Mouse (Mus musculus) stomach, embryonic 16.5 days (tissue): ENCODE measurements at regions not wholly inside any gene's neighbourhood (a gene's known extent, or its start where the extent isn't known, plus 50 kb on each side); places are given as distances from the start of the nearest gene placed in this dataset.

Experiments used
- ATAC-seq: fragments of 200-750 bp; cut with Nextera tagmentation; 2 replicates; pipeline ENCODE4 v1.8.0; 2017; ENCODE audit warnings: moderate number of reproducible peaks, moderate TSS enrichment; ENCODE audit not compliant: insufficient read depth, low FRiP score
- H3K27ac ChIP-seq: fragments of 300-500 bp; sonication (generic); 2 replicates; pipeline ENCODE4 v1.5.1; 2014; ENCODE audit warnings: low read length
- H3K27me3 ChIP-seq: fragments of 300-500 bp; sonication (generic); 2 replicates; pipeline ENCODE4 v1.6.1; 2014; ENCODE audit warnings: low read length, control low read depth, mixed read lengths; ENCODE audit not compliant: control insufficient read depth, insufficient read depth
- H3K36me3 ChIP-seq: fragments of 300-500 bp; sonication (generic); 2 replicates; pipeline ENCODE4 v1.6.1; 2014; ENCODE audit warnings: low read length; ENCODE audit not compliant: control insufficient read depth, insufficient read depth
- H3K4me1 ChIP-seq: fragments of 300-500 bp; sonication (generic); 2 replicates; pipeline ENCODE4 v1.6.1; 2014; ENCODE audit warnings: low read length, control low read depth, mixed read lengths; ENCODE audit not compliant: control insufficient read depth, insufficient read depth
- H3K4me2 ChIP-seq: fragments of 300-500 bp; sonication (generic); 2 replicates; pipeline ENCODE4 v1.6.1; 2014; ENCODE audit warnings: low read depth, low read length, mixed read lengths
- H3K4me3 ChIP-seq: fragments of 300-500 bp; sonication (generic); replicated peaks from 2 replicates; pipeline ENCODE4 v1.5.1; 2014; ENCODE audit warnings: mild to moderate bottlenecking, low read length
- H3K9ac ChIP-seq: fragments of 300-500 bp; sonication (generic); 2 replicates; pipeline ENCODE4 v1.6.1; 2014; ENCODE audit warnings: low read length
- H3K9me3 ChIP-seq: fragments of 300-500 bp; sonication (generic); replicated peaks from 2 replicates; pipeline ENCODE4 v1.6.1; 2016; ENCODE audit warnings: low read length, control low read depth; ENCODE audit not compliant: control insufficient read depth
- WGBS: fragments of 180-500 bp; shearing (Covaris S2); extraction: QIAGEN DNeasy Blood & Tissue Kit; methylation state at CpG from one replicate; pipeline ENCODE4 v1.1.7; 2014; 5-methylcytosine and 5-hydroxymethylcytosine counted together

DNA sequence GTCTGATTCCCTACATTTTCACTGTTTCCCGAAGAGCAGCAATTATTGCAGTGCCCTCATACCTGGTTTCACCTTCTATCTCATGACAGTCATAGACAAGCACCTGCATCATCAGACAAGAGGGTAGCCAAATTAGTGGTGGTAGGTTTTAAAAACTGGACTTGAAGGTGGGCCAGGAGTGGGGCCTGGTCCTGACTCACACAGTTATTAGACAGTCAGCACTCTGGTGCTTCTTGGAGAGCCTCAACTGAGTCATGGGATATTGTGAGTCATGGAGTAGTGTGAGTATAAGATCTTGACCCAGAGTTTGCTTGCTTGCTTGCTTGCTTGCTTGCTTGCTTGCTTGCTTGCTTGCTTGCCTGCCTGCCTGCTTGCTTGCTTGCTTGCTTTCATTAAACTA lies 73.1 kb upstream of the Gm34302 start:
- WGBS, result 100% methylated on average over 1 of the region's 1 CpGs
- Histone ChIP-seq H3K4me1 (no peaks in the 10 kb centered on the region), H3K36me3 (no peaks in the 10 kb centered on the region), H3K27ac (no peak overlapping the region), H3K4me2 (no peak overlapping the region), H3K9ac (no peak overlapping the region), H3K4me3 (no peak overlapping the region), H3K27me3 (no peaks in the 10 kb centered on the region), H3K9me3 (no peaks in the 10 kb centered on the region)
- ATAC-seq, result no peak

DNA sequence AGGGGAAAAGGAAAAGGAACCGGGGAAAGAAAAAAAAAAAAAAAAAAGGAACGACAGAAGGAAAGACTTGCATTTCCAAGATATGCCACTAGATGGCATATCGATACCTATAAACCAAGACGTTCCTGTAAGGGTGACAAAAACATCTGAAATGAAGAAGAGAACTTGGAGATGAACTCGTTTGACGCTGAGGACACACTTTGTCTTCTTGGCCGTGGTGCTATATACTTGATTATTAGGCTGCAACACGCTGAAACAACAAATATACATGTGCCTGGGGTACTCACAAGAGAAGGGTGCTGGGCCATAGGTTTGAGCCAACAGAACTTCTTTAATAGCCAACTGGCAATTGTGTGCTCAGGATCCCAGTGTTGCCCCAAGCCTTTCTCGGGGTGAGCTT lies 71.2 kb upstream of the Gm34302 start:
- H3K4me2 ChIP-seq, result peak overlapping the region; percentile 42; the same call in 1 of the 2 replicates
- 6% methylated on average over 9 of the region's 9 CpGs for WGBS

DNA sequence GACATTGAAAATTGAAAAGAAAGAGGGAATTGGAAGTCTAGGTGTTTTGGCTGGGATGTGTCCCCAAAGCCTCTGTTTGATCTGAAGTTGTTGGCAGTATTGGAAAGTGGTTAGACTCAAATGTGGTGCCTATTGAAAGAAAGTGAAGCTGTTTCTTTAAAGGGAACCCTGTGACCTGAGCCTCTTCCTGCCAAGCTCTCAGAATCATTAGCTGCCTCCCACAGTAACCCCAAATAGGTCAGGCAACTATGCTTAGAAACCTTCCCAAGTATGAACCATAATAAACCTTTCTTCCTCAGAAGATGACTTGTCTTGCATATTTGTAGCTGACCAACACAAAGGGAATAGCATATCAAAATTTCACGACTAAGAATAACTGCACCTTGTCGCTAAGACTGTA lies 69.7 kb upstream of the Gm34302 start:
- H3K36me3 ChIP-seq, result no peaks in the 10 kb centered on the region
- H3K27ac ChIP-seq, result no peak overlapping the region
- 78% methylated on average over 2 of the region's 2 CpGs for WGBS
- no peak overlapping the region for H3K9ac ChIP-seq
- no peaks in the 10 kb centered on the region for H3K4me1 ChIP-seq
- no peaks in the 10 kb centered on the region for H3K27me3 ChIP-seq
- no peak overlapping the region for H3K4me3 ChIP-seq
- ATAC-seq, result no peak
- no peaks in the 10 kb centered on the region for H3K9me3 ChIP-seq
- no peak overlapping the region for H3K4me2 ChIP-seq

More for the DNA sequence above, 71.2 kb upstream of the Gm34302 start:
- H3K9ac ChIP-seq, result no peak overlapping the region
- H3K27me3 ChIP-seq, result no peaks in the 10 kb centered on the region
- H3K36me3 ChIP-seq, result no peaks in the 10 kb centered on the region
- no peaks in the 10 kb centered on the region for H3K4me1 ChIP-seq
- no peak for ATAC-seq
- no peak overlapping the region for H3K27ac ChIP-seq
- no peak overlapping the region for H3K4me3 ChIP-seq
- H3K9me3 ChIP-seq, result no peaks in the 10 kb centered on the region

DNA sequence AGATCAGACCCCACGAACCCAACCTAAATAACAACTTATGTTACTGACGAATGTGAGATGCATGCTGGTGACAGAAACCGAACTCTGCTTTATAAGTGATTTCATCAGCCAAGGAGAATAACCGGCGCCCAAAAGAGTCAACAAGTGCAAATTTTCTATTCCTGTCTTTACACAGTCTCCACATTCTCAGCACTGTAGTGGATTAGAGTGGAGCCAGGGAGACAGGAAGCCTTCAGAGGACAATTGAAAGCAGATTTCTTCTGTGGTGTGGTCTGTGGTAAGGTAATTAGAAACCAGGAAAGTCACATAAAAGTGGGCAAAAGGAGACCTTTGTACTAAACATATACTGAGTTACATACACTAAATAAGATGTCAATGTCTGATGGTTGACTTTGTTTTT lies 68.0 kb upstream of the Gm34302 start:
- H3K9me3 ChIP-seq, result no peaks in the 10 kb centered on the region
- H3K4me3 ChIP-seq, result no peak overlapping the region
- H3K27me3 ChIP-seq, result no peaks in the 10 kb centered on the region
- no peak overlapping the region for H3K4me2 ChIP-seq
- H3K27ac ChIP-seq, result no peak overlapping the region
- H3K36me3 ChIP-seq, result no peaks in the 10 kb centered on the region
- ATAC-seq, result no peak
- WGBS, result 64% methylated on average over 5 of the region's 5 CpGs
- no peak overlapping the region for H3K9ac ChIP-seq
- H3K4me1 ChIP-seq, result no peaks in the 10 kb centered on the region

DNA sequence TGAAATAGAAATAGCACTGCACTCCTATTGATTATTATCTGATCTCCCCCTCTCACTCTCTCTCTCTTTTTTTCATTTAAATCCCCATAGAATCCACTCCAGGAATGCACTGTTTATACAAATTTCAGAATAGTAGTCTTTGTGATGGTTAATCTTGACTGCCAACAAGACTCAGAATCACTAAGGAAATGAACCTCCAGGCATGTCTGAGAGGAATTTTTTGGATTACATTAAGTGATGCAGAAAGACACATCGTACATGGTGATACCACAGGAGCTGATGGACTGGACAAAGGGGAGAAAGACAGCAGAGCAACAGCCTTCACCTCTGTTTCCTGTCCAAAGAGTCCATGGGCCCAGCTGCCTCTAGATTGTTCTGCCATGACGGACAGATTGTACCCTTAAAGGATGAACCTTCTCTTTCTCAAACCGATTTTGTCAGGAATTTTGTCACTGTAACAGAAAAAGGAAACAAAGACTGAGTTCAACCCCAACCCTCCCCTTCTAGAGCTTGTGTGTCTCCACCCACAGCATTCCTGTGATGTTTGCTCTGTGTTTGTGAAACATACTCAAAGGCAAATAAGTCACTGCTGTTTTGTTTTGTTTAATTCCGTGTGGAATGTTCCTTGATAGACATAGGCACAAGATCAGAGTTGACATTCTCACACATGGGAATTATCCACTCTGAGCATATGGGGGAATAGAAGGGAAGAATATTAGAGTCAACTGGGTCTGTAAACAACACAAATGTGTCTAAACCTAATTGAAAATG lies 59.1 kb upstream of the Gm34302 start:
- H3K9me3 ChIP-seq, result no peaks in the 10 kb centered on the region
- WGBS, result 39% methylated on average over 4 of the region's 4 CpGs
- H3K27ac ChIP-seq, result no peak overlapping the region
- H3K9ac ChIP-seq, result no peak overlapping the region
- ATAC-seq, result no peak
- no peaks in the 10 kb centered on the region for H3K4me1 ChIP-seq
- H3K4me2 ChIP-seq, result no peak overlapping the region
- no peaks in the 10 kb centered on the region for H3K36me3 ChIP-seq
- no peaks in the 10 kb centered on the region for H3K27me3 ChIP-seq
- no peak overlapping the region for H3K4me3 ChIP-seq

DNA sequence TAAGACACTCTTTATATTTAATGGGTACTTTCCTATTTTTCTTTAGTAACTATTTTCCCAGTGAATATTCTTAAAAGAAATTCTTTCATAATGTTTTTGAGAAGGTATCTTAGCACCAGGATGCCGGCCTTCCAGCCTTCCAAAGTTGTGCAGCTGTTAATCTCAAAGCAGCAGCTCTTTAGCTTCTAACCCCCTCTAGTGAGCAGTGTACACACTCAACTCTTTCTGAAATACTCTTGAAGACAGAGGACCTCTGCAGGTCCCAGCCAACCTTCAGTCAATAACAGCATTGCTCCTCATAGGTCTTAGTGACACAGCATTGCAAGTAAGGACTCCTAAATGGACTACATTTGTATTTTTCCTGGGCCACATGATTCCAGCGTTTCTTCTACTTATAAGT lies 55.2 kb upstream of the Gm34302 start:
- Histone ChIP-seq H3K4me1 (no peaks in the 10 kb centered on the region), H3K27me3 (no peaks in the 10 kb centered on the region), H3K27ac (no peak overlapping the region), H3K4me3 (no peak overlapping the region), H3K9ac (no peak overlapping the region), H3K9me3 (no peaks in the 10 kb centered on the region), H3K4me2 (no peak overlapping the region), H3K36me3 (no peaks in the 10 kb centered on the region)
- WGBS, result 60% methylated on average over 2 of the region's 2 CpGs
- no peak for ATAC-seq

DNA sequence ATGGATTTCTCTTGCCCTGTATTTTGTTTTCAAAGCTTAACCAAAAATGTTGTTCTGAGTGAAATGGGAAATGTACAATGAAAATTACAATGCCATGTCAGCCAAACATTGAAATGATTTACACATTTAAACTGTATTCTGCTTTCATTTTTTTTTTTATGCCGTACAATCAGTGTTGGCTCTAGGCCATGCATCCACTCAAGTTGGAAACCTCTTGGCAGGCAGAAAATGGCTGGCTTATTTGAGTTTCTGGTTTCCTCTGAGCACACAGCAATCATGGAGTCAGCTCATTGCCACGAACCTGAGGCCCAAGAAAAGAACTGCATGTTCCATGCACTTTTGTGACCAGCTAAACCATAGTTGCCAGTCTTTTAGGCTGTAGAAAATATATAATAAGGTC lies 50.5 kb upstream of the Gm34302 start:
- no peaks in the 10 kb centered on the region for H3K27me3 ChIP-seq
- H3K9me3 ChIP-seq, result no peaks in the 10 kb centered on the region
- H3K27ac ChIP-seq, result no peak overlapping the region
- H3K4me1 ChIP-seq, result no peaks in the 10 kb centered on the region
- ATAC-seq, result no peak
- H3K9ac ChIP-seq, result no peak overlapping the region
- no peak overlapping the region for H3K4me3 ChIP-seq
- WGBS, result 37% methylated on average over 2 of the region's 2 CpGs
- H3K36me3 ChIP-seq, result no peaks in the 10 kb centered on the region
- no peak overlapping the region for H3K4me2 ChIP-seq
